21 mouse cellular contexts compared by ENCODE assay signal in genomic region chr5:34822431-34823149, GRCm38 (mm10).
DNase-seq lines count a peak whose midpoint lies in the region; TF ChIP-seq lines count a peak whose summit lies in the region.
"Had no signal": no experiment of that assay in that cellular context is flagged by ENCODE, and none has a peak within 500 bp of the region (broad histone marks: within the 10 kb centered on the region; RNA-seq: fewer than 3 reads in every experiment).

No protein-coding gene starts in this region.

- no peak for TF ChIP-seq CTCF in CH12.LX (conservative IDR thresholded peaks at IDR 0.05 in 1 of 2, IDR thresholded peaks at IDR 0.05 in 1 of 2; ENCODE audit: low read depth in 2 of 2, low read length in 2 of 2)

- H3K9me3 ChIP-seq in CH12.LX (replicated peaks; ENCODE audit: low read length) = no peaks in the 10 kb centered on the region
- H3K9me3 ChIP-seq: embryonic facial prominence, embryonic 15.5 days; forebrain, embryonic 10.5 days; forebrain, embryonic 15.5 days; heart, embryonic 10.5 days had no signal

- H3K27me3 ChIP-seq in CH12.LX (replicated peaks) = no peaks in the 10 kb centered on the region
- H3K27me3 ChIP-seq: embryonic facial prominence, embryonic 15.5 days; forebrain, embryonic 15.5 days had no signal

- H3K4me1 ChIP-seq in CH12.LX (ENCODE audit: control insufficient read depth in 1 of 2, insufficient read depth in 2 of 2) = peaks cover 10 to 77% of the 10 kb centered on the region in 2 experiments; a peak in 3 of 4 replicates
- H3K4me1 ChIP-seq: embryonic facial prominence, embryonic 15.5 days; forebrain, embryonic 10.5 days; forebrain, embryonic 15.5 days; heart, embryonic 10.5 days had no signal

- TF ChIP-seq POLR2A in CH12.LX (IDR thresholded peaks at IDR 0.05; ENCODE audit: low read depth, low read length) = no peak

- TF ChIP-seq RAD21 in CH12.LX (IDR thresholded peaks at IDR 0.05; ENCODE audit: low read depth, low read length) = no peak

- H3K9ac ChIP-seq in CH12.LX (ENCODE audit: insufficient read depth, low read depth) = no peak overlapping the region
- H3K9ac ChIP-seq: embryonic facial prominence, embryonic 15.5 days; forebrain, embryonic 15.5 days; hindbrain, embryonic 14.5 days had no signal

- intact Hi-C loops in heart, postnatal 10 days (cut with DNase I) = no loop called here

- dilution Hi-C loops in CH12.LX (cut with MboI; ENCODE audit: extremely low pct_ligation_motif_present, extremely low pct_unique_long_range_greater_than_20kb, low sequenced_read_pairs) = no loop called here

- H3K36me3 ChIP-seq in CH12.LX (replicated peaks in 1 of 2; ENCODE audit: control insufficient read depth in 1 of 2, insufficient read depth in 1 of 2, low read length in 1 of 2) = peaks cover 21 to 53% of the 10 kb centered on the region in 2 experiments

- H3K4me2 ChIP-seq in CH12.LX (ENCODE audit: insufficient read depth, low read depth, poor library complexity, severe bottlenecking) = peak overlapping the region; percentile 2; the same call in 1 of the 2 replicates
- H3K4me2 ChIP-seq: embryonic facial prominence, embryonic 15.5 days; forebrain, embryonic 15.5 days; hindbrain, embryonic 14.5 days had no signal

- H3K79me2 ChIP-seq in CH12.LX (replicated peaks; ENCODE audit: control insufficient read depth, extremely low read depth, insufficient read depth, poor library complexity, severe bottlenecking) = no peaks in the 10 kb centered on the region

- H3K27ac ChIP-seq in CH12.LX (ENCODE audit: insufficient read depth, low read depth) = peak overlapping the region; percentile 51
- H3K27ac ChIP-seq: embryonic facial prominence, embryonic 15.5 days; forebrain, embryonic 10.5 days; forebrain, embryonic 15.5 days; heart, embryonic 10.5 days; hindbrain, embryonic 14.5 days had no signal

- TF ChIP-seq EP300 in CH12.LX (IDR thresholded peaks at IDR 0.05; ENCODE audit: low read length) = peak; percentile 22; the same call in 1 of the 2 replicates

- in situ Hi-C loops in CH12.LX (cut with MboI; ENCODE audit: low pct_ligation_motif_present, low pct_unique_long_range_greater_than_20kb, low sequenced_read_pairs) = no loop called here

- peak; percentile 36 for DNase-seq in heart, adult 11 months
- DNase-seq in heart, postnatal 10 days = no peak
- peak; percentile 19 for DNase-seq in 416B (ENCODE audit: low read depth)
- DNase-seq in CH12.LX (ENCODE audit: extremely low read depth) = peak; percentile 84
- DNase-seq in T-cell, adult 2 months (ENCODE audit: low spot score) = peak; percentile 51
- DNase-seq in left cerebral cortex, adult 9 months (ENCODE audit: low spot score in 2 of 2) = no peak
- DNase-seq in ovary, postnatal 10 days (ENCODE audit: low spot score) = no peak
- DNase-seq: adrenal gland, postnatal 10 days; cerebellum, adult 11 months; cerebellum, adult 8-10 months; cerebellum, postnatal 14 days; embryo, embryonic 11 days; gastrocnemius, postnatal 36 days; heart, adult 18-20 months; heart, postnatal 14 days had no signal

- H3K4me3 ChIP-seq in CH12.LX (replicated peaks in 1 of 3; ENCODE audit: low read depth in 2 of 3, low read length in 2 of 3, poor library complexity in 1 of 3) = no peak overlapping the region
- H3K4me3 ChIP-seq: embryonic facial prominence, embryonic 15.5 days; erythroblast, embryonic 14.5 days; forebrain, embryonic 10.5 days; forebrain, embryonic 15.5 days; heart, embryonic 10.5 days had no signal

TF ChIP-seq in CH12.LX, 34 proteins besides CTCF, POLR2A, EP300 and RAD21:
- peak; percentile 44; the same call in 1 of the 2 replicates for TF ChIP-seq TCF12 (IDR thresholded peaks at IDR 0.05; ENCODE audit: low read depth, low read length)
- peak; percentile 39 for TF ChIP-seq ZNF384 (IDR thresholded peaks at IDR 0.05; ENCODE audit: low read depth, low read length)
- TF ChIP-seq POLR2AphosphoS2 (IDR thresholded peaks at IDR 0.05; ENCODE audit: low read depth, low read length) = no peak
- peak; percentile 31; the same call in 1 of the 2 replicates for TF ChIP-seq ETS1 (conservative IDR thresholded peaks at IDR 0.05; ENCODE audit: low read depth, low read length)
- peak; percentile 49; the same call in 1 of the 2 replicates for TF ChIP-seq MAZ (IDR thresholded peaks at IDR 0.05; ENCODE audit: low read depth, low read length)
- peak; percentile 25; the same call in 1 of the 2 replicates for TF ChIP-seq IRF4 (IDR thresholded peaks at IDR 0.05; ENCODE audit: low read depth, low read length)
- peak; percentile 56 for TF ChIP-seq ELF1 (IDR thresholded peaks at IDR 0.05; ENCODE audit: low read depth, low read length)
- TF ChIP-seq MYC (IDR thresholded peaks at IDR 0.05; ENCODE audit: low read depth, low read length) = 0 out of 2 replicates have a peak, but pooled peaks have one; percentile 7
- TF ChIP-seq MAX (IDR thresholded peaks at IDR 0.05; ENCODE audit: low read length) = peak; percentile 30; the same call in 1 of the 2 replicates
- no peak for TF ChIP-seq NRF1 (IDR thresholded peaks at IDR 0.05; ENCODE audit: low read depth, low read length)
- peak; percentile 66; the same call in 1 of the 2 replicates for TF ChIP-seq SIN3A (IDR thresholded peaks at IDR 0.05; ENCODE audit: low read length)
- TF ChIP-seq MEF2A (IDR thresholded peaks at IDR 0.05; ENCODE audit: borderline replicate concordance, low read depth, low read length) = peak; percentile 75
- no peak; the same call in 1 of the 2 replicates for TF ChIP-seq HCFC1 (IDR thresholded peaks at IDR 0.05; ENCODE audit: low read depth, low read length)
- no peak for TF ChIP-seq PAX5 (IDR thresholded peaks at IDR 0.05; ENCODE audit: low read length)
- TF ChIP-seq MAFK (IDR thresholded peaks at IDR 0.05; ENCODE audit: insufficient replicate concordance, low read length) = 0 out of 2 replicates have a peak, but pooled peaks have one; percentile 1
- TF ChIP-seq MXI1 (IDR thresholded peaks at IDR 0.05; ENCODE audit: low read depth, low read length) = peak; percentile 69; the same call in 1 of the 2 replicates
- peak; percentile 28; the same call in 1 of the 2 replicates for TF ChIP-seq BHLHE40 (IDR thresholded peaks at IDR 0.05; ENCODE audit: low read depth, low read length)

Comparison
In these comparisons a context has a peak if more than half of its experiments do, and no peak if none do; other contexts are left out.
1. DNase-seq: peak in heart, adult 11 months (single experiment), 416B (single experiment), CH12.LX (single experiment) and T-cell, adult 2 months (single experiment); none in heart, postnatal 10 days (0 of 2), left cerebral cortex, adult 9 months (0 of 2) and ovary, postnatal 10 days (single experiment).